Mouse (Mus musculus): ENCODE results near the gene Zfp346. TPM values are rescaled to one million over a fixed set of nuclear protein-coding genes. Genes with fewer than 3 reads are reported as not detected.

Gene Zfp346
- total RNA-seq, 2 experiments from 2014 or later = 42.5 to 42.9 TPM

DNA sequence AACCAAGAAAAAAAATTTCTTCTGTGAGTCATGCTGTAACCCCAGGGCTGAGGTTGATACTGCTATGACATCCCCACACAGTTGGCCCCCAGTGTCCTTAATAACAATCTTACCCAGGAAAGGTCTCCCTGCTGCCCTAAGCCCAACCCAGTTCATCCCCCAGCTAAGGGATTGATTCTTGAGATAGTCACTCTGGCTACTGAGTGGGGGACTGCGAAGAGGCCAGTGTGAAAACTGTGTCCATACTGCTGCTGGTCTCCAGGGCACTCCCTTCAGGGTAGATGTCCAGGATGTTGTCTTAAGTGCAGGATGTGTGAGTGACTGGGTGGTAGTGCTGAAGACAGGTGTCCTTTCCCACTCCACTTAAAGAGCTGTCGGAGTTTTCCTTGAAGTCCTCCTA, 28.3 kb downstream of the Zfp346 start, which contains the start of gene Gm17617:
TSS of gene Gm17617 (minus strand) at position 101 of the 400 bp plus-strand sequence.
- intact Hi-C loops (cut with DNase I) = no loop called here
- no peak for DNase-seq (ENCODE audit: extremely low spot score in 1 of 2, low spot score in 2 of 2)

DNA sequence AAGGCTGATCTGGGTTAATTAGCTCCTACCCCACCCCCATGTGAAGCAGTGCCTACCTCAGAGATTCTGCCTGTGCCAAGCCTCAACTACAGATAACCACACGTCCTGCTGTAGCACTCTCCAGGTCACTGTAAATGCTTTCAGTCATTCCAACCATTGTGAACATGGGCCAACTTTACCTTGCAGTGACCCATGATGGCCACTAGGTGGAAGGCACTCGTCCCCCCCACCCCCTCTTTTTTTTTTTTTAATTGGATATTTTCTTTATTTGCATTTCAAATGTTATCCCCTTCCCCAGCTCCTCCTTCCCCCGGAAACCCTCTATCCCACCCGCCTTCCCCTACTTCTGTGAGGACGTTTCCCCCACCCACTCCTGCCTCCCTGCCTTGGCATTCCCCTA, 30.3 kb downstream of the Zfp346 start:
- intact Hi-C loops (cut with DNase I) = loop anchor here (5.0 kb wide), 1 partner anchor 42 kb away; no protein-coding TSS in a partner anchor

DNA sequence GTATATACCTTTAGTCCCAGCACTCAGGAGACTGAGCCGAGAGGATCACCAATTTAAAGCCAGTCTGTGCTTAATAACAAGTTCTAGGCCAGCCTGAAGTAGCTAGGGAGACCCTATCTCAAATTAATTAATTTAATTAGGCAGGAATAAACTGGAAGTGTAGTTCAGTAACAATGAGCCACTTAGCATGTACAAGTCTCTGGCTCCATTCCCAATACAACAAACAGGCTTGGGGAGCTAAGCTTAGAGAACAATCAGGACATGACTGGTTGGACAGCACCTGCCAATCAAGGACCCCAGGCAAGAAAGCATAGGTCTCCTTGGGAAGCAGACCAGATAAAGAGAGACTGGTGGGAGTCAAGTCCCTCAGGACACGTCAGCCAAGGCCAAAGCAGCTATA, 35.2 kb downstream of the Zfp346 start:
- intact Hi-C loops (cut with DNase I) = no loop called here
- no peak for DNase-seq (ENCODE audit: extremely low spot score in 1 of 2, low spot score in 2 of 2)

More for the DNA sequence above, 30.3 kb downstream of the Zfp346 start:
- no peak for DNase-seq (ENCODE audit: extremely low spot score in 1 of 2, low spot score in 2 of 2)

DNA sequence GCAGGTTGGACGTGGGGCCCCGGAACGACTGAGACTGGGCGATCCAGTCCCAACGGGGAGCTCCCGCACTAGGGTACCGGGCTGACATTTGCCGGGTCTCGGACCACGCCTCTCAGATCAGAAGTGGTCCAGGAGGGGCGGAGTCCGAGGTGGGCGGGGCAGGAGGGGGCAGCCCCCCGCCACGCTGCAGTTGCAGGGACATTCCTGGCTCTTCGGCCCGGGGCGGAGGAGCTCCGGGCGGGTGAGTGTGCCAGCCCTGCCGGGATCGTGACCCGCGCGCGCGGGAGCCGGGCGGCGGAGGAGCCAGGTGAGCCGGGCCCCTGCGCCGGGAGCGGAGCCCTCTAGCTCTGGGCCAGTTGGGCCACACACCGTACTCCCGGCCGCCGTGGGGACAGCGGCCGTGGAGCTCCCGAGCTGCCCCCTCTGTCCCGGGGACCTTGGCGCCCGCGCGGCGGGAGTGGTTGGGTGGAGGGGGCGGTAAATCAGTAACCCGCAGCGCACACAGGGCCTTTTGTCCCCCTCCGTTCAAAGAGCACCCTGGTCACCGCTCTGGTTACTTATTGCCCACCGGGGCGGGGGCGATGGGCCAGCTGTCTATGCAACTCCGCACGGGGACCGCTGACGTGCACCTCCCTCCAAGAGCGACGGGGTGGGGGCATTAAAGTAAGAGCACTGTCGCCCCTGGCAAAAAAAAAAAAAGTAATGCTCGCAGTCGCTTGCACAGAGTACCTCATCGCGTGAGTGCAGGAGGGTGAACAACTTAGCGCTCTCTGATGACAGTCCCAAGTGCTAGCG, 47.7 kb downstream of the Zfp346 start, which contains the start of gene Fgfr4:
TSS of gene Fgfr4 (plus strand) at position 20 of the 795 bp plus-strand sequence.
- DNase-seq (ENCODE audit: extremely low spot score in 1 of 2, low spot score in 2 of 2) = peak in 1 of 2 experiments; percentile 59
- intact Hi-C loops (cut with DNase I) = no loop called here

DNA sequence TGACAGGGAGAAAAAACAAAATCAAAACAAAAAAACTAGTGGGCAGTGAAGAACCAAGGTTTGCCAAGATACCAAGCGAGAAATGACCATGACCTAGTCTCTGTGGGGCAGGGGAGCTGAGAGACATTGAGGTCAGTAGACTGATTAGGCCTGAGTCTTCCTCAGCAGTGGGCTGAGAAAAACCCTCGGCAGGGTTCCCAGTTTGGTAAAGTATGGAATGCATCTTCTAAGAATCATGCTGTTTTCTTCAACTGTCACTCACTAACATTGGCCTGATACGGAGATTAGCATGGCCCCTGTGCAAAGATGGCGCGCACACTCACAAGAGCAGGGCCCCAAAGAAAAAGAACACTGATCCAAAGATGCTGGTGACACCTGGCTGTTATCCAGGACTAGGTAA, 48.8 kb downstream of the Zfp346 start:
- intact Hi-C loops (cut with DNase I) = no loop called here
- no peak for DNase-seq (ENCODE audit: extremely low spot score in 1 of 2, low spot score in 2 of 2)

DNA sequence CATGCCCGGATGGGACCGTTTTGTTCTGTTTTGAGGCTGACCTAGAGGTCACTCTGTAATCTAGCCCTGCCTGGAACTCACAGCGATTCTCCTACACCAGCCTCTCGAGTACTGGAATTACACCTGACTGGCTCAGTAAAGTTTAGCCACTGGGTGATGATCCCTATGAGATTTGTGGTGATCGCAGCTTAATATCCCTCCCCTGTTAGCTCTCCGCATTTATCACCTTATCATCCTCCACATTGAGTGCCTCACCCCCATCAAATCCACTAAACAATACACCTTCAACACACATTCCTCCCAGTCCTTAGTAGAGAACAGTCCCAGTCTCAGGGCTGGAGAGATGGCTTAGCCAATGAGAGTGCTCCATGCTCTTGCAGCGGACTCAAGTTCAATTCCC, 57.3 kb downstream of the Zfp346 start:
- DNase-seq (ENCODE audit: extremely low spot score in 1 of 2, low spot score in 2 of 2) = no peak
- intact Hi-C loops (cut with DNase I) = no loop called here

DNA sequence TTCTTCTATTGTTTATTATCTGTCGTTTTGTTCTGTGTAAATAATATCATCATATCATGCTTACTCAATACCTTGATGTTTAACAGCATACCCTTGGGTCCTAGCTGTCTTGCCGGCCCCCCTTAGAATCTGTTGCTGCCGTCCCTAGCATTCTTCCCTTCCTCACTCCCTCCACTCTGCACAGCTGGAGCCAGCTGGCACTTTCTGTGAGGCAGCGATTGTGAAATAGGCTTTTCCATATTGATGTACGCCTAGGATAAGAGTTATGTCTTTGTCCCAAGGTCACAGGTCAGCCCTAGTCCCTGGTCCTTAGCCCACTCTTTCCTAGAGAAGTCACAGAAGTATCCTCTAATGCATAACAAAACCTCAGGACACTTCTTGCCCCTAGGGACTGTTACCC, 58.4 kb downstream of the Zfp346 start:
- intact Hi-C loops (cut with DNase I) = no loop called here
- DNase-seq (ENCODE audit: extremely low spot score in 1 of 2, low spot score in 2 of 2) = no peak

DNA sequence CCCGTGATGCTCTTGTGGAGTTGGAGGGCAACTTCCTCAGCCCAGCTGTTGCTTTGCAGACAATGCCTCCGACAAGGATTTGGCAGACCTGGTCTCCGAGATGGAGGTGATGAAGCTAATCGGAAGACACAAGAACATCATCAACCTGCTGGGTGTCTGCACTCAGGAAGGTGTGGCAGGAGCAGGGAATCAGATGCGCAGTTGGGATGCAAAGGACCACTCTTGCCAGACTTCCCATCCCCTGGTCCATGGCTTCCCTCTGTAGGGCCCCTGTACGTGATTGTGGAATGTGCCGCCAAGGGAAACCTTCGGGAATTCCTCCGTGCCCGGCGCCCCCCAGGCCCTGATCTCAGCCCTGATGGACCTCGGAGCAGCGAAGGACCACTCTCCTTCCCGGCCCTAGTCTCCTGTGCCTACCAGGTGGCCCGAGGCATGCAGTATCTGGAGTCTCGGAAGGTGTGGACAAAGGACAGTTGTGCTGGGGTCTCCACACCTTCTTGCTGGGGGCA, 60.8 kb downstream of the Zfp346 start:
- DNase-seq (ENCODE audit: extremely low spot score in 1 of 2, low spot score in 2 of 2) = peak in 1 of 2 experiments; percentile 20
- intact Hi-C loops (cut with DNase I) = no loop called here

DNA sequence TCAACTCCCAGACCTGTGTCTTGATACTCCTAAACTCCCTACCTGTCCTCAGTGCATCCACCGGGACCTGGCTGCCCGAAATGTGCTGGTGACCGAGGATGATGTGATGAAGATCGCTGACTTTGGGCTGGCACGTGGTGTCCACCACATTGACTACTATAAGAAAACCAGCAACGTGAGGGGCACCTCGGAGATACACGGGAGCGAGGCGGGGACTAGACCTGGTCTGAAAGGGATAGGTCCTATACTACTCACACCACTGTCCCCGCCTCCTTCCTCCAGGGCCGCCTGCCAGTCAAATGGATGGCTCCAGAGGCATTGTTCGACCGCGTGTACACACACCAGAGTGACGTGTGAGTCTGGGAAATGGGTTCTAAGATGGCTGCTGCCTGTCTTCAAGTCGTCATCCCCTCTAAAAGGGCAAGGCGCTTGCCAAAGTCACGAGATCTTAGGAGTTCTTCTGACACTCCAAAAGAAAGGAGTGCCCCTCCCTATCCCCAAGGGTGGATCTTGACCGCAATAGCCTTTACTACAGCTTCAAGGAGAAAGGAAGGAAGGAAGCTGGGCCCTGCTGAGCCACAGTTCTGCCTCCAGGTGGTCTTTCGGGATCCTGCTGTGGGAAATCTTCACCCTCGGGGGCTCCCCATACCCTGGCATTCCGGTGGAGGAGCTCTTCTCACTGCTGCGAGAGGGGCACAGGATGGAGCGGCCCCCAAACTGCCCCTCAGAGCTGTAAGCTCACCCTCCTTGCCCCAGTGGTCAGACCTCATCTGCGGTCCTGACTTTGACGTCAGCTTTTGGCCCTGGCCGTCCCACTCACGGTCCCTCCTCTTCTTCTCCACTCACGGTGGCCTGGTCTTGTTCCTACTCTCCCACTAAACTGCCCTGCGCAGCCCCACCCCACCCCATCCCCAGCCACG, 62.0 kb downstream of the Zfp346 start:
- intact Hi-C loops (cut with DNase I) = no loop called here
- DNase-seq (ENCODE audit: extremely low spot score in 1 of 2, low spot score in 2 of 2) = peak in 1 of 2 experiments; percentile 33

DNA sequence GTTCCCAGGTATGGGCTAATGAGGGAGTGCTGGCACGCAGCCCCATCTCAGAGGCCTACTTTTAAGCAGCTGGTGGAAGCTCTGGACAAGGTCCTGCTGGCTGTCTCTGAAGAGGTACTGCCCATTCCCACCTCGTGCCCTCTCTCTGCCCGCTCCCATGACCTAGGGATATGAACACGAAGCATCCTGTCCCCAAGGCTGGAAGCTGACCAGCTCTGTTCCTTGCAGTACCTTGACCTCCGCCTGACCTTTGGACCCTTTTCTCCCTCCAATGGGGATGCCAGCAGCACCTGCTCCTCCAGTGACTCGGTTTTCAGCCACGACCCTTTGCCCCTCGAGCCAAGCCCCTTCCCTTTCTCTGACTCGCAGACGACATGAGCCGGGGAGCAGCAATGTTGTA, 62.7 kb downstream of the Zfp346 start:
- intact Hi-C loops (cut with DNase I) = no loop called here

DNA sequence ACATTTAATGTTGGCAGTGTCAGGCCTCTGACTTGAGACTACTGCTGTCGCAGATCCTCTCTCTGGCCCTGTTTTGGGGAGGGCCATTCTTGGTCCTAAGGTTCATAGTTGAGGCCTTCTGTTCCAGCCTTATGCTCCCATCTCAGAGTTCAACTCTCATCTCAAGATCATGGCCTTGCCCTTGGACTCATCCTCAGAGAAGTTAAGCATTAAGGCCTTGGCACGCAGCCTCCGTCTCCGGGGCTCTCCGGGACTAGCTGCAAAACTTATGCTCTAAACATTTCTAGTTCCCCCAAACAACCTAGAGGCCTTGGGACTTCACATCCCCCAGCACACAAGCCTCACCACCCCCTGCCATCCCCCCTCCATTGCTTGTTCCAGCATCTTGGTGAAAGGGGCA, 63.1 kb downstream of the Zfp346 start:
- intact Hi-C loops (cut with DNase I) = no loop called here
- peak in 1 of 2 experiments; percentile 10 for DNase-seq (ENCODE audit: extremely low spot score in 1 of 2, low spot score in 2 of 2)

More for the DNA sequence above, 62.7 kb downstream of the Zfp346 start:
- peak in 1 of 2 experiments; percentile 36 for DNase-seq (ENCODE audit: extremely low spot score in 1 of 2, low spot score in 2 of 2)

DNA sequence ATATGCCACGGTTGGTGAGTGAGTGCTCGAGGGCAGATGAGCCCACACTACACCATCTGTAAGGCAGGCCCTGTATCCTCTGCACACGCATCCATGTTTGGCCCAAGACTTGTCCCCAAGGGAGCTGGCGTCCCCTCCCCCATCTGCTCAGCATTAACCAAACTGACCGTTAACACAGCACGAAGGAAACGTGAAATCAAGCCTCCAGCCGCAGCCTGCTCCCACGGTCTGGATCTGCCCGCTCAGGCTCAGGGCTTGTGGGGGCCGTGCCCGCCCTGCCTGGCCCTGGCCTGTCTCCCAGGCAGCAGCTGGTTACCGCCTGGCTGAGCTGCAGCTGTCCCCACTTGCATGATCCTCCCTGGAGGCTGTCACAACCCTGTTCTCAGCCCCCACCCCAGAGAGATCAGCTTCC, 63.9 kb downstream of the Zfp346 start:
- DNase-seq (ENCODE audit: extremely low spot score in 1 of 2, low spot score in 2 of 2) = peak in 1 of 2 experiments; percentile 74
- intact Hi-C loops (cut with DNase I) = no loop called here

DNA sequence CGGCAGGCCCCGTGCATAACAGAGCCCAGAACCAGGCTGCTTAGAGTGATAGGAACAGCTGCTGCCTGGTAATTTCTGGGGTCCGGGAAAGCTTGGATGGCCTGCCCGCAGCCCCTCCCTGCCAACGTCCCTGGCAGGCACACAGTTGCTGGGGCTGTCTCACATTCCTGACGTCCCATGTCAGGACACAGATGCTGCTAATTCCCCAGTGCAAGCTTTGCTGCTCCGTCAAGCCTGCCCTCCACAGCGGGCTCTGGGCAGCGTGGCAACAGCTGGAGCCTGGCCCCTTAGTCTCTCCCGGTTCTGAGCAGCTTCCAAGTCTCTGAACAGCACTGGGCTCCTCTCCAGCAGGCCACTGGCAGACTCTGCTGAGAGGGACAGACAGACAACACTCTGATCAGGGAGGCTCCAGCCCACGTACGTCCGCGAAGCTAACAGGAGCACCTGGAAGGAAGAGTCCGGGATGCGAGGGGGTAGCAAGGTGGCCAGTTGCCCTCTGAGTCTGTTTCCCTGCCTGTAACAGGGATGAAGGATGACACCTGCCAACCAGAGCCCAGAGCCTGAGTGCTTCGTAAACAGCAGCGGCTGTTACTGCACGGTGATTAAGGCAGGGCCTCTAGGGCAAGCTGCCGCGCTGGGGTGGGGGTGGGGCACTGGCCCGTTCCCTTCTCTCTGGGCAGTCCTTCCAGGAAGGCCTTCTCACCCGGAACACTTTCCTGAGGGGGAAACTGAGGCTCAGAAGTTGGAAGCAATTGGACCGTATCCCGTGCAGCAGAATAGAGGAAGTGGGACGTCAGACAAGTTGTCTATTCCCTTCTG, 66.6 kb downstream of the Zfp346 start:
- DNase-seq (ENCODE audit: extremely low spot score in 1 of 2, low spot score in 2 of 2) = peak; percentile 57 to 75
- intact Hi-C loops (cut with DNase I) = loop anchor here (10.0 kb wide), 1 partner anchor 457 kb away; no protein-coding TSS in a partner anchor

DNA sequence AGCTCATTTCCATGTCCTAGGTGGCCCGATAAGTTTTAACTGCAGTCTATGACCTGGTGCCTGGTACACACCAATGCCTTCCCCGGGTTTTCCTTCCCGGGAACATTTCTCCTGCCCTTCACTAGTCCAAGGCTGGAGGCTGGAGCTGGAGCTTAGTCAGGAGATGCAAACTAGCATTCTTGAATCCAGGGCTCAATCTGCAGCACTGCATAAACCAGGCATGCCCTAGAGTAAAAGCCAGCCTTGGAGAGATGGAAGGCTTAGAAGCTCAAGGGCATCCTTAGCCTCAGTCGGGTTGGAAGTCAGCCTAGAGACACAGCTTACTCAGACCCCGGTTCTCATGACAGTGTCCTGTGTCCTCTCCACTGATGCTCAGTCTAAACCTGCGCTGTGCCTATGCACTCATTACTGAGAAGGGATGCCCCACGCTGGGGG, 67.2 kb downstream of the Zfp346 start:
- DNase-seq (ENCODE audit: extremely low spot score in 1 of 2, low spot score in 2 of 2) = peak in 1 of 2 experiments; percentile 15
- intact Hi-C loops (cut with DNase I) = loop anchor here (10.0 kb wide), 1 partner anchor 458 kb away; no protein-coding TSS in a partner anchor

DNA sequence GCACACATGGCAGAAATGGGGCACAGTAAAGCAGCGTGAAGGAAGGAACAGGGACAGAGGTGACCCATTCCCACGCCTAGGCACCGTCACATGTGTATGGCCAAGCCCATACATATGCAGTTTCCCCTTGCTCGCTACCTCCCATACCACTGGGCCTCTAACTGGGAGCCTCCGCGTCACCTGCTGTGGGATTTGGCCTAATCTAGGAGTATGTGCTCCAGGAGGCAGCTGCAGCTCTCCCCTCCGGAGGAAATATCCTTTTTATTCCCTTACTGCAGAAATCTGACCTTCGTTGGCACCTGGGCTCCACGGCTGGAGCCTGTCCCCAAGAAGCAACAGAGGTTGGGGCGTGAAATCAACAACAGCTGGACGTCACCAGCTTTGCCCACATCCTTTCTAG, 69.2 kb downstream of the Zfp346 start:
- peak in 1 of 2 experiments; percentile 15 for DNase-seq (ENCODE audit: extremely low spot score in 1 of 2, low spot score in 2 of 2)
- intact Hi-C loops (cut with DNase I) = loop anchor here (10.0 kb wide), 1 partner anchor 460 kb away; no protein-coding TSS in a partner anchor

DNA sequence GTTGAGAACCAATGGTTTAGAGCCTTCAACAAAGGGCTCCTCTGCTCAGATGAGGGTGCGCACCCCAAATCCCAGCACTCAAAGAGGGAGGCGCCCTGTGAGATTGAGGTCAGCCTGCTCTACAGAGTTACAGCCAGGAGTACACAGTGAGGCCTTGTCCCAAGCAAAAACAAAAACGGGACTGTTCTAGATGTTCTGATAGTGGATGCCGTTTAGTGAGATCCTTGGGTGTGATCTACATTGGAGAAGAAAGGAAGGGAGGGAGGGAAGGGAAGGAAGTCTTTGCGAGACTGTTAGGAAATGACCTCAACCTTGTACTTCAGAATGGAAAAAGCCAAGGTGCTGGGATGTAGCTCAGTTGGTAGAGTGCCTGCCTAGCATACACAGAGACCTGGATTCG, 71.2 kb downstream of the Zfp346 start:
- intact Hi-C loops (cut with DNase I) = loop anchor here (5.0 to 10.0 kb wide), 3 partner anchors 39 to 461 kb away; no protein-coding TSS in a partner anchor
- DNase-seq (ENCODE audit: extremely low spot score in 1 of 2, low spot score in 2 of 2) = peak in 1 of 2 experiments; percentile 7

DNA sequence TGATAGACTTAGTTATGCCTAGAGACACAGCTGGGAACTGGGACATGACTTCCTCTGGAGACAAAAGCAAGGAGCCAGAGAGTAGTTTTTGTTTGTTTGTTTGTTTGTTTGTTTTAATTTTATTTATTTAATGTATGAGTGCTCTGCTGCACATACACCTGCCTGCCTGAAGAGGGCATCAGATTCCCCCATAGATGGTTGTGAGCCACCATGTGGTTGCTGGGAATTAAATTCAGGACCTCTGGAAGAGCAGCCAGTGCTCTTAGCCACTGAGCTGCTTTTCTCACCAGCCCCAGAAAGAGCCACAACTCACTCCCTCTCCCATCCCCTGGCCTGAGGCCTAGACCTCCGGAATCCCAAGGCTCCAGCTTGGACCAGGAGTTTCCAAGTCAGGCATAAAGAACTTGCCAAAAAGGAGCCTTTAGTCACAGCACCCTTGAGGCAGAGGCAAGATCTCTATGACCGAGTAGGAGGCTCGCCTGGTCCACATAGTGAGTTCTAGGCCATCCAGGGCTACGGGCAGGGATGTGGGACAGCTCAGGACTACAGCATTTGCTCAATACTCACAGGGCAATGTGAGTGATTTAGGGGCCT, 72.9 kb downstream of the Zfp346 start:
- intact Hi-C loops (cut with DNase I) = loop anchor here (5.0 to 10.0 kb wide), 3 partner anchors 41 to 463 kb away; no protein-coding TSS in a partner anchor
- DNase-seq (ENCODE audit: extremely low spot score in 1 of 2, low spot score in 2 of 2) = no peak

Data from left cerebral cortex, postnatal 10 days (tissue).